Mouse (Mus musculus) neutrophil, adult 59 days (primary cell): Measurements from ENCODE around the gene Lsm6. TPM values are rescaled to one million over a fixed set of nuclear protein-coding genes. Genes with fewer than 3 reads are reported as not detected.

Experiments used
- total RNA-seq, 2 experiments: library from RNA; stranded (reverse); gene quantifications; 1 replicate in 1 of 2; 2 replicates in 1 of 2; pipeline ENCODE4 v1.2.4; 2023

Lsm6 gene
- total RNA-seq: 10 to 100 TPM; 41.4 to 48.6 TPM

GRCm38 (mm10) chr8:78820673-78821310, at the start of gene Lsm6:
Gene Lsm6 (minus strand): TSS chr8:78821140.

Other genes with a start within 250 kb of the Lsm6 start
- 1 to 10 TPM in 1 of 2 experiments, under 1 TPM in 1; 0.98 to 1.3 TPM for gene Zfp827, start 207.3 kb upstream of the Lsm6 start, total RNA-seq